Mouse (Mus musculus): ENCODE results near the gene Fpr-rs7. TPM values are rescaled to one million over a fixed set of nuclear protein-coding genes. Genes with fewer than 3 reads are reported as not detected.

Fpr-rs7 gene
- not detected in 2 replicates for polyA plus RNA-seq (2011; ENCODE audit: insufficient read depth, insufficient read length, low replicate concordance, missing spikeins)

DNA sequence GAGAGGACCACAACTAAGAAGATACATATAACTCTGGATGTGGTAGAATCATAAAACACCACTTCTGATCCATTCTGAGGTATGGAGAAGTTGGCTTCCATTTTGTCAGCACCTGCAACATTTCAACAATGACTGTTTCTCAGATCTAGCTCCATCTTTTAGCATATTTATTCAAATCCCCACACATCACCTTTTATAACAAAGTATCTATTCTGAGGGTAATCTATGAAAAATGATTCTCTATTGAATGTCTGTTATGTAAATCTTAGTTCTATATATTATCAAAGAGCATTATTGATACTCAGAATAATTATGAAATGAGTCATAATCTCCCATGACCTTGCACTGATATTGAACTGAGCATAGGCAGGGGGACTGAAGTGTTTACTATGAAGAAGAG is at the start of gene Fpr-rs7:
Fpr-rs7 (minus strand) TSS at position 101 of the 400 bp plus-strand sequence.
- TF ChIP-seq POLR2A (IDR thresholded peaks at IDR 0.05; ENCODE audit: borderline replicate concordance, control insufficient read depth, low read depth, low read length) (no peak), CTCF (IDR thresholded peaks at IDR 0.05; ENCODE audit: control insufficient read depth, insufficient read depth, low read length) (no peak)
- no peak within 1 kb of the TSS for H3K4me3 ChIP-seq (replicated peaks; ENCODE audit: control insufficient read depth, low read depth, low read length)
- no peak within 1 kb of the TSS for H3K27ac ChIP-seq (ENCODE audit: control insufficient read depth, insufficient read depth, low read depth, low read length, poor library complexity)
- H3K4me1 ChIP-seq (ENCODE audit: control insufficient read depth, insufficient read depth, low read length), result no peaks in the 10 kb centered on the region

DNA sequence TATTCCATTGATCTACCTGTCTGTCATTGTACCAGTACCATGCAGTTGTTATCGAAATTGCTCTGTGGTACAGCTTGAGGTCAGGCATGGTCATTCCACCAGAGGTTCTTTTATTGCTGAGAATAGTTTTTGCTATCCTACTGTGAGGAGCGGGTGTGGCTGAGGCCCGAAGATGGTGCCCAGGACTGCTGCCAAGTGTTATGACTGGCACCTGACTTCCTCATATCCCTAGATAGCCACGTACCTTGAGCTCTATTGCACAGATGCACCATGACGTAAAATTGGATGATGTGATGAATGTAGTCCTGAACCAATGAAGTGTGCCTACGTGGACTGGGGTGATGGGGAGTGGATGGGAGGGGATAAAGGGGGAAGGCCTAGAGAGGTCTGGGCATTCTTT is 39.9 kb downstream of the Fpr-rs7 start:
- no peak overlapping the region for H3K27ac ChIP-seq (ENCODE audit: control insufficient read depth, insufficient read depth, low read depth, low read length, poor library complexity)
- H3K4me1 ChIP-seq (ENCODE audit: control insufficient read depth, insufficient read depth, low read length), result no peaks in the 10 kb centered on the region
- no peak overlapping the region for H3K4me3 ChIP-seq (replicated peaks; ENCODE audit: control insufficient read depth, low read depth, low read length)
- TF ChIP-seq CTCF (IDR thresholded peaks at IDR 0.05; ENCODE audit: control insufficient read depth, insufficient read depth, low read length) (no peak), POLR2A (IDR thresholded peaks at IDR 0.05; ENCODE audit: borderline replicate concordance, control insufficient read depth, low read depth, low read length) (no peak)
- WGBS, result 69% methylated on average over 6 of the region's 6 CpGs

DNA sequence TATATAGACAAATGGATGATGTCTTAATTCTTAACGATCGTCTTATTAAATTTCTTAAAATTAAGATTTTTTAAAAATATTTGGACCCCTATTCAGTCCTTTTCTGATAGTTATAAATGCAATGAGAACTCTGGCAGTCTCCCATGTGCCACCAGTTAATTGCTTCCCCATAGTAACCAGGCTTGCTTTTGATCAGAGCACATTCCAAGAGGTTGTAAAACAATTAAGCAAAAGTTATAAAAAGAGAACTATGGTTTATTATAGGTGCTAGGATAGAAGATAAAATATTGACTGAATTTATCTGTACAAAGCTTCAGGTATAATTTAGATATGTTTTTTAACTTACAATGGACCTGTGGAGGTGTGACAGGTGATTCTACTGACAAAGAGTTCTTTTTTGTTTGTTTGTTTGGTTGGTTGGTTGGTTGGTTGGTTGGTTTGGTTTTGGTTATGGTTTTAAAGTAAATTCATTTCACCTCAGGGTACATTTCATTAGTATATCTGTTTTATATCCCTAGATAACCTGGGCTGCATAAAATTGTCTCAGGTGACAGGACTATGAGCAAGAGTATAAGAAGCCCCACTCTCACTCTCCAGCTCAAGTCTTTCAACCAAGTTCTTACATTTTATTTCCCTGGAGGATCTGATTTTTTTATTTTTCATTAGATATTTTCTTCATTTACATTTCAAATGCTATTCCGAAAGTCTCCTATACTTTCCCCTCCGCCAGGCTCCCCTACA is 42.2 kb downstream of the Fpr-rs7 start:
- Histone ChIP-seq H3K4me1 (ENCODE audit: control insufficient read depth, insufficient read depth, low read length) (no peaks in the 10 kb centered on the region), H3K27ac (ENCODE audit: control insufficient read depth, insufficient read depth, low read depth, low read length, poor library complexity) (no peak overlapping the region), H3K4me3 (replicated peaks; ENCODE audit: control insufficient read depth, low read depth, low read length) (no peak overlapping the region)
- no peak for TF ChIP-seq POLR2A (IDR thresholded peaks at IDR 0.05; ENCODE audit: borderline replicate concordance, control insufficient read depth, low read depth, low read length)
- TF ChIP-seq CTCF (IDR thresholded peaks at IDR 0.05; ENCODE audit: control insufficient read depth, insufficient read depth, low read length), result no peak
- 93% methylated on average over 4 of the region's 4 CpGs for WGBS

Other genes with a start within 250 kb of the Fpr-rs7 start
- gene Vmn2r104, start 65.9 kb downstream of the Fpr-rs7 start, polyA plus RNA-seq (2011; ENCODE audit: insufficient read depth, insufficient read length, low replicate concordance, missing spikeins), result not detected in 2 replicates
- gene Fpr-rs6, start 68.9 kb upstream of the Fpr-rs7 start, polyA plus RNA-seq (2011; ENCODE audit: insufficient read depth, insufficient read length, low replicate concordance, missing spikeins), result not detected in 2 replicates
- gene Vmn2r105, start 120.8 kb upstream of the Fpr-rs7 start, polyA plus RNA-seq (2011; ENCODE audit: insufficient read depth, insufficient read length, low replicate concordance, missing spikeins), result not detected in 2 replicates
- not detected in 2 replicates for gene Vmn2r106, start 171.3 kb upstream of the Fpr-rs7 start, polyA plus RNA-seq (2011; ENCODE audit: insufficient read depth, insufficient read length, low replicate concordance, missing spikeins)
- not detected in 2 replicates for gene Vmn2r107, start 231.0 kb upstream of the Fpr-rs7 start, polyA plus RNA-seq (2011; ENCODE audit: insufficient read depth, insufficient read length, low replicate concordance, missing spikeins)

Measured in bone marrow, adult 2 months (tissue).